Mouse (Mus musculus) duodenum, adult 2 months (tissue): ENCODE measurements around the gene Setd7. TPM values are rescaled to one million over a fixed set of nuclear protein-coding genes. Genes with fewer than 3 reads are reported as not detected.

Source experiments
- polyA plus RNA-seq: library from polyadenylated mRNA; depleted of rRNA; stranded (reverse); fragments of >200 nt; gene quantifications from 2 replicates; pipeline ENCODE4 v1.2.3, GENCODE M21; 2012; ENCODE audit warnings: low replicate concordance; rRNA removed

The Setd7 gene
- 4.2 and 7.0 TPM in 2 replicates for polyA plus RNA-seq

DNA sequence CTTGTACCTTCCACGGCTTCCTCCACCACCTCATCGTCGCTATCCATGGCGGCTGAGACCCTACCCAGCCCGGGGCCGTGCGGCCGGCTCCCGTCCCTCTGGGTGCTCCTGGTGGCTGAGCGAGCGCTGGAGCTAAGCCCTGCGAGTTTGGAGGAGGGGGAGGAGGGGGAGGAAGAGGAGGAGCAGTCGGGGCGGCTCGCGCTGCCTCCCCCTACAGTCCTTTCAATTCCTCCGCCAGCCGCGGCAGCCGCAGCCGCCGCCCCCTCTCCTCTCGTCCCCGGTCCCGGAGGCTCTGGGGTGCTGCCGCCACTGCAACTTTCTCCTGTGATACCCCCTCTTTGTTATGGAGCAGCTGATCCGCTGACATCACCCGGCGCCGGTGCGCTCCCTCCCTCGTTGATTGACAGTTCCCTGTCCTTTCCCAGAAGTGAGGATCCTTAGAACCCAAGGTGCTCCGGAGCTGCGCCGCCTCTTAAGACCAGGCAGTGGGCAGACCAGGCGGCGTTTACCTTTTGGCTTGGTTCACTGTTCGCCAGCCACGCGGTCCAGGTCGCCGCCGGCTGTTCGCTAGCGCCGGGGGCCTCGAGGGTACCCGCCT is at the start of gene Setd7:
Gene Setd7 (minus strand): TSS at position 369 of the 598 bp plus-strand sequence.

DNA sequence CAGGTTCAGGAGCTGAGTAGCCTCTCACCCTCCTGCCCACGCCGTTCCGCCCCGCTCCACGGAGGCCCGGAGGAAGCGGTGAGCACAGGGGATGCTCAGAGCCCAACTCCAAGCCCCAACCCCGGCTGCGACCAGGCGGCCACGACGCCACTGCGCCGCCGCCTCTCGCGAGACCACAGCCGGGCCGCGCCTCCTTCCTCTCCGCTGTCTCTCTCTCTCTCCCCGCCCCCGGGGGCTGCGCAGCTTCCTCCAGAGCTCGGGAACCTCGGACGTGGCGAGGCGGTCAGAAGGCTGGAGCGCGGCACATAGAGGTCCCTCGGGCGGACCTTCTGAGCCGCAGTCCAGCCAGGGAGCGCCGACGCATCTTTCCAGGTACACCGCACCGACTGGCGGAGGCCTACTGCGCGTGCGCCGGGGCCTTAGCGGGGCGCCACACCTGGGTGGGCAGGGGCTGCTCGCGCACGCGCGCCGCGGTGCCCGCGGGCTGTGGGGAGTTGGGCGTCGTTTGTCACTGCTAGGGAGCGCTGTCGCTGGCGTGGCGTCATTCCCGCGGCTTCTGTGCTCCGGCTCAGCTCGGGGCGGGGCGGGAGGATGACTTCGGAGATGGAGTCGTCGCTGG is 76.8 kb downstream of the Setd7 start, which contains the start of gene Rab33b:
Gene Rab33b (plus strand): TSS at position 180 of the 619 bp plus-strand sequence.

Other genes starting within 250 kb of the Setd7 start
- 16.7 and 17.4 TPM in 2 replicates for gene Elf2, start 220.2 kb downstream of the Setd7 start, polyA plus RNA-seq
- gene Mgarp, start 164.1 kb downstream of the Setd7 start, polyA plus RNA-seq = 0.54 and 0.56 TPM in 2 replicates
- 233 and 237 TPM in 2 replicates for gene Ndufc1, start 151.9 kb downstream of the Setd7 start, polyA plus RNA-seq
- gene Naa15, start 145.7 kb downstream of the Setd7 start, polyA plus RNA-seq = 0.26 and 0.29 TPM in 2 replicates
- gene Rab33b, start 77.0 kb downstream of the Setd7 start, polyA plus RNA-seq = 3.9 and 5.0 TPM in 2 replicates
- gene Mgst2, start 99.5 kb upstream of the Setd7 start, polyA plus RNA-seq = 21.0 and 22.9 TPM in 2 replicates